Mouse (Mus musculus) thymus, adult 2 months (tissue): Measurements from ENCODE around the gene Efcc1. TPM values are rescaled to one million over a fixed set of nuclear protein-coding genes. Genes with fewer than 3 reads are reported as not detected.

Experiments used
- DNase-seq: peaks from one replicate; pipeline ENCODE4 v3.0.0; 2021
- H3K27ac ChIP-seq: fragments of 200-500 bp; 2 replicates; pipeline ENCODE4 v1.5.1; 2012; ENCODE audit warnings: low read length, control low read depth; ENCODE audit not compliant: control insufficient read depth, insufficient read depth
- H3K27me3 ChIP-seq: fragments of 200-500 bp; 2 replicates; pipeline ENCODE4 v1.6.1; 2012; ENCODE audit warnings: mild to moderate bottlenecking, low read length, moderate library complexity, mixed read lengths; ENCODE audit not compliant: control insufficient read depth, insufficient read depth
- H3K36me3 ChIP-seq: fragments of 200-500 bp; 2 replicates; pipeline ENCODE4 v1.6.1; 2012; ENCODE audit warnings: mild to moderate bottlenecking, low read length, moderate library complexity; ENCODE audit not compliant: control insufficient read depth, insufficient read depth
- H3K4me1 ChIP-seq: fragments of 200-500 bp; replicated peaks from 2 replicates; pipeline ENCODE4 v1.6.1; 2012; ENCODE audit warnings: low read length; ENCODE audit not compliant: control insufficient read depth, insufficient read depth
- H3K4me3 ChIP-seq: fragments of 200-500 bp; 2 replicates; pipeline ENCODE4 v1.5.1; 2012; ENCODE audit warnings: mild to moderate bottlenecking, low read length, control low read depth, moderate library complexity; ENCODE audit not compliant: control insufficient read depth, insufficient read depth
- CTCF ChIP-seq: fragments of 200-500 bp; IDR thresholded peaks from 2 replicates; pipeline ENCODE4 v1.5.1; 2012; ENCODE audit warnings: mild to moderate bottlenecking, control low read depth, low read length, moderate library complexity, borderline replicate concordance; ENCODE audit not compliant: control insufficient read depth, poor library complexity, insufficient read depth; ENCODE audit errors: extremely low read depth
- POLR2A ChIP-seq: fragments of 200-500 bp; IDR thresholded peaks from 2 replicates; pipeline ENCODE4 v1.6.1; 2012; ENCODE audit warnings: mild to moderate bottlenecking, low read length, control low read depth, moderate library complexity; ENCODE audit not compliant: control insufficient read depth, poor library complexity, insufficient read depth; ENCODE audit errors: extremely low read depth
- WGBS: fragments of 180-500 bp; shearing (Covaris S2); methylation state at CpG from one replicate; pipeline ENCODE4 v1.1.7; 2018; 5-methylcytosine and 5-hydroxymethylcytosine counted together
- polyA plus RNA-seq: library from polyadenylated mRNA; depleted of rRNA; stranded (reverse); fragments of >200 nt; gene quantifications from 2 replicates; pipeline ENCODE4 v1.2.3, GENCODE M21; 2012

The Efcc1 gene
- polyA plus RNA-seq, 1 experiment: 0.55 TPM

GRCm38 (mm10) chr6:87748531-87748930, 17.9 kb downstream of the Efcc1 start:
- Histone ChIP-seq H3K36me3 (no peaks in the 10 kb centered on the region), H3K4me3 (no peak overlapping the region), H3K27me3 (no peaks in the 10 kb centered on the region), H3K27ac (no peak overlapping the region), H3K4me1 (no peaks in the 10 kb centered on the region)
- DNase-seq: no peak
- WGBS: 94% methylated on average over 6 of the region's 6 CpGs
- TF ChIP-seq POLR2A (no peak), CTCF (no peak)

DNA sequence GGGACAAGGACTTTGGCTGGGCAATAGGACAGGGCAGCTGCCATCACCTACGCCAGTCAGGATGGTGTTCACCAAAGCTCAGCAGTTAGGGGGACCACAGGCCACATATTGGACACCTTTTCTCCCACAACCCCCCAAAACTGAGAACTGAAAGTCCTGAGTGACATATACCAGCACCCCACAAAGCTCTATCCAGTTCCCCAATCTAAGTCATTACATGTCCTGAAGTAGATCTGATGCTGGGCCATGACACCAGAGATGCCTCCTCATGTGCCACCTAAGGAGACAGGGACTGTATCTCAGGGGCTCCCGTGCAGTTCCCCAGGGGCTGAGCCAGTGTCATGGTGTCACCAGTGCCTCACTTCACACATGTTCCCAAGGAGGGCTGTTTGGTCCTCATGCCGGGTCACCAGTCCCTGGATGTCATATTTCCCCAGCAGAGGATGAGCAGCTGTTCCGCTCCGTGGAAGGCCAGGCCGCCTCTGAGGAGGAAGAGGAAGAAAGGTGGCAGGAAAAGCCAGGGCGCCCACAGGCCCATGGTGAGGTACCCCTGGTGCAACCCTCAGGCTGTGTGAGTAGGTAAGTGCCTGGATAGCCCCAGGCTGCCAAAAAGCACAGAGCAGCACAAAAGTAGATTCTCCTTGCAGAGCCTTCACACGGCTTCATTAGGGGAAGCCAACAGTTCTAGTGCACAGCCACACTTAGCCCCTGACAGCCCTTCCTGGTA, 19.7 kb downstream of the Efcc1 start:
- TF ChIP-seq POLR2A (no peak), CTCF (no peak)
- H3K4me1 ChIP-seq: no peaks in the 10 kb centered on the region
- no peak overlapping the region for H3K27ac ChIP-seq
- no peaks in the 10 kb centered on the region for H3K27me3 ChIP-seq
- no peaks in the 10 kb centered on the region for H3K36me3 ChIP-seq
- WGBS: 42% methylated on average over 8 of the region's 8 CpGs
- no peak overlapping the region for H3K4me3 ChIP-seq
- no peak for DNase-seq

DNA sequence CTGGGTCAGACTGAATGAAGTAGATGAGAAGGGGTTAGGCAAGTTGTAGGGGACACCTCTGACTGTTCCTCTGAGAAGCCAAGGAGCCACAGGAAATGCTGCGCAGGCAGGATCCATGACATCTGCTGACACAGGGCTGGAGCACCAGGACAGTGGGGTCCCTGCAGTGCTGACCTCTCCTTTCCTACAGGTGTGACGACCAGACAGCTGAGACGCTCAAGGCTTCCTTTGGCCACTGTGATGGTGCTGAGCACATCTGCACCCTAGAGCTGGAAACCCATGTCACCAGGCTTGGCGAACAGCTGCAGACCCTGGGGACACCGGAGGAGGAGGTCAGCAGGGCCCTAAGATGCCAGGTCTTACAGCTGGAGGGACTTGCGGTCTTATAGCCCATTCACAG, 20.9 kb downstream of the Efcc1 start:
- Histone ChIP-seq H3K36me3 (no peaks in the 10 kb centered on the region), H3K4me1 (no peaks in the 10 kb centered on the region), H3K4me3 (no peak overlapping the region), H3K27ac (no peak overlapping the region), H3K27me3 (no peaks in the 10 kb centered on the region)
- WGBS: 94% methylated on average over 6 of the region's 6 CpGs
- no peak for DNase-seq
- TF ChIP-seq POLR2A (no peak), CTCF (no peak)

DNA sequence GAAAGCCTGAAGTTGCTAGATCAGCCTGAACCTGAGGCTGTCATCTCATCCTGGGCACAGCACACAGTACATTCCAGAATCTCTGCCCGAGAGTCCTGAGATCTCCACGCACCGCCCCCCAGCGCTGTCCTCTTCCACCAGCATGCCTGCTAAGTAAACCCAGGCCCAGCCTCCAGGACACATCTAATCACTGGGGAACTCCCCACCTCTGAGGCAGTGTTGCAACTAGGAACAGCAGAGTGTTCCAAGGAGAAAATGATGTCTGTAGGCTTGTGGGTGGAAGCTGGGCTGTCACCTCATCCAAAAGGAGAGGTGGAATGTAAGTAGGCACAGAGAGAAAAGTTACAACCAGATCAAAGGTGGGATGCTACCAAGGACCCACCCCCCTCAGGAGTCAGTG, 24.5 kb downstream of the Efcc1 start:
- TF ChIP-seq POLR2A (no peak), CTCF (no peak)
- no peaks in the 10 kb centered on the region for H3K27me3 ChIP-seq
- no peaks in the 10 kb centered on the region for H3K36me3 ChIP-seq
- no peak for DNase-seq
- 98% methylated on average over 4 of the region's 4 CpGs for WGBS
- H3K27ac ChIP-seq: no peak overlapping the region
- no peaks in the 10 kb centered on the region for H3K4me1 ChIP-seq
- H3K4me3 ChIP-seq: no peak overlapping the region

DNA sequence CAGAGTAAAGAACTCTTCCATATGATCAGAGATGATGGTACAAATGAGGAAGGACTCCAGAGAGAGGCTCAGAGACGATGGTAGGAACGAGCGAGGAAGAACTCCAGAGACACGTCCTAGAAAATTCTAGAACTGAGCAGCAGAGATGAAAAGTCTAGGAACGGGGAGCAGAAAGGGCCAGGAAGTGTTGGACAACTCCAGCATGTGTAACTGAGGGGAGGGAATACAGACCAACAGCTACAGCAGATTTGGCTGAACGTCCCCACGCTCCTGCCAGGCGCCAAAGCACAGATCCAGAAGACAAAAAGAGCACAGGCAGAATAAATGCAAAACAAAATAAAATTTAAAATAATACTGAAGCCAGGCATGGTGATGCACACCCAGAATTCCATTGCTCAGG, 26.2 kb downstream of the Efcc1 start:
- Histone ChIP-seq H3K27ac (no peak overlapping the region), H3K36me3 (no peaks in the 10 kb centered on the region), H3K4me1 (no peaks in the 10 kb centered on the region), H3K4me3 (no peak overlapping the region), H3K27me3 (no peaks in the 10 kb centered on the region)
- no peak for DNase-seq
- TF ChIP-seq CTCF (no peak), POLR2A (no peak)
- WGBS: 97% methylated on average over 8 of the region's 8 CpGs

DNA sequence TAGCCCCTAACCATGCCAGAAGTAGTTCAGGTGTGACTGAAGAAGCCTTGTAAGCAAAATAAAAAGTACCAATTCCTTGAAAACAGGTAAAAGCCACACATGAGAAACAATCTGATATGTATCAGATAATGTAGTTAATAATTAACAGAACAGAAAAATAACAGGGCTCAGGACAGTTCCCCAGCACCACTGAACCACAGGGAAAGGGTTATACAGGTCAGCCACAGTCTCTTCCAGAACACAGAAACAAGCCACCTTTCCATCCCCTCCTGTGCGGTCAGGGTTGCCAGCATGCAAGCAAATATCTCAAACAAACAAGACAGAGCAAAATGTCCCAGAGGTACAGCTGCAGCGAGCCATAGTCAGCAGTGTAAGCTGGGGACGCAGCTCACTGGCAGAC, 28.7 kb downstream of the Efcc1 start:
- Histone ChIP-seq H3K4me1 (no peaks in the 10 kb centered on the region), H3K36me3 (no peaks in the 10 kb centered on the region), H3K27ac (no peak overlapping the region), H3K27me3 (no peaks in the 10 kb centered on the region), H3K4me3 (no peak overlapping the region)
- TF ChIP-seq CTCF: no peak
- no peak for TF ChIP-seq POLR2A
- 94% methylated on average over 3 of the region's 3 CpGs for WGBS
- DNase-seq: no peak

GRCm38 (mm10) chr6:87759850-87760249, 29.2 kb downstream of the Efcc1 start:
- TF ChIP-seq POLR2A (no peak), CTCF (no peak)
- WGBS: 83% methylated on average over 3 of the region's 3 CpGs

More at GRCm38 (mm10) chr6:87759850-87760249, 29.2 kb downstream of the Efcc1 start:
- no peaks in the 10 kb centered on the region for H3K4me1 ChIP-seq
- H3K36me3 ChIP-seq: no peaks in the 10 kb centered on the region
- no peak overlapping the region for H3K27ac ChIP-seq
- no peak overlapping the region for H3K4me3 ChIP-seq
- H3K27me3 ChIP-seq: no peaks in the 10 kb centered on the region
- no peak for DNase-seq
